Mouse (Mus musculus): ENCODE data around the gene Mansc4.

Mansc4 gene

GRCm38 (mm10) chr6:147086594-147087225, at the start of gene Mansc4:
Mansc4 (minus strand) TSS chr6:147087032.
- no peak for DNase-seq (ENCODE audit: low spot score)

GRCm38 (mm10) chr6:147127239-147127638, 40.4 kb upstream of the Mansc4 start:
- no peak for DNase-seq (ENCODE audit: low spot score)

GRCm38 (mm10) chr6:147121320-147121719, 34.5 kb upstream of the Mansc4 start:
- no peak for DNase-seq (ENCODE audit: low spot score)

GRCm38 (mm10) chr6:147118190-147118589, 31.4 kb upstream of the Mansc4 start:
- DNase-seq (ENCODE audit: low spot score): no peak

GRCm38 (mm10) chr6:147117764-147118163, 30.9 kb upstream of the Mansc4 start:
- no peak for DNase-seq (ENCODE audit: low spot score)

- peak; percentile 83 for DNase-seq (ENCODE audit: low spot score)
Observed at GRCm38 (mm10) chr6:147116579-147116978, 29.7 kb upstream of the Mansc4 start.

GRCm38 (mm10) chr6:147109283-147109682, 22.5 kb upstream of the Mansc4 start:
- DNase-seq (ENCODE audit: low spot score): no peak

GRCm38 (mm10) chr6:147106716-147107115, 19.9 kb upstream of the Mansc4 start:
- DNase-seq (ENCODE audit: low spot score): no peak

GRCm38 (mm10) chr6:147105529-147105928, 18.7 kb upstream of the Mansc4 start:
- no peak for DNase-seq (ENCODE audit: low spot score)

- no peak for DNase-seq (ENCODE audit: low spot score)
Observed at GRCm38 (mm10) chr6:147102293-147102692, 15.5 kb upstream of the Mansc4 start.

GRCm38 (mm10) chr6:147099458-147100277, 12.8 kb upstream of the Mansc4 start:
- DNase-seq (ENCODE audit: low spot score): no peak

GRCm38 (mm10) chr6:147097346-147097929, 10.6 kb upstream of the Mansc4 start:
- no peak for DNase-seq (ENCODE audit: low spot score)

- no peak for DNase-seq (ENCODE audit: low spot score)
Observed at GRCm38 (mm10) chr6:147096934-147097333, 10.1 kb upstream of the Mansc4 start.

- DNase-seq (ENCODE audit: low spot score): no peak
Observed at GRCm38 (mm10) chr6:147096109-147096508, 9.3 kb upstream of the Mansc4 start.

- no peak for DNase-seq (ENCODE audit: low spot score)
Observed at GRCm38 (mm10) chr6:147094771-147095170, 7.9 kb upstream of the Mansc4 start.

- DNase-seq (ENCODE audit: low spot score): no peak
Observed at GRCm38 (mm10) chr6:147092136-147092535, 5.3 kb upstream of the Mansc4 start.

GRCm38 (mm10) chr6:147091136-147092120, 4.6 kb upstream of the Mansc4 start, which contains the start of gene Klhl42:
Klhl42 (plus strand) TSS chr6:147091379.
- peak; percentile 38 for DNase-seq (ENCODE audit: low spot score)

- no peak for DNase-seq (ENCODE audit: low spot score)
Observed at GRCm38 (mm10) chr6:147090191-147090590, 3.4 kb upstream of the Mansc4 start.

GRCm38 (mm10) chr6:147088517-147088916, 1.7 kb upstream of the Mansc4 start:
- DNase-seq (ENCODE audit: low spot score): no peak

GRCm38 (mm10) chr6:147087736-147088135, 904 bp upstream of the Mansc4 start:
- DNase-seq (ENCODE audit: low spot score): no peak

GRCm38 (mm10) chr6:147085398-147086040, 1.3 kb downstream of the Mansc4 start:
- DNase-seq (ENCODE audit: low spot score): no peak

Measured in layer of hippocampus, adult 9-10 months (tissue).